Mouse (Mus musculus): Measurements from ENCODE around the gene Plscr3.
A peak's percentile ranks its signal among the peaks of the same experiment; 100 is the strongest.

Gene Plscr3

DNA sequence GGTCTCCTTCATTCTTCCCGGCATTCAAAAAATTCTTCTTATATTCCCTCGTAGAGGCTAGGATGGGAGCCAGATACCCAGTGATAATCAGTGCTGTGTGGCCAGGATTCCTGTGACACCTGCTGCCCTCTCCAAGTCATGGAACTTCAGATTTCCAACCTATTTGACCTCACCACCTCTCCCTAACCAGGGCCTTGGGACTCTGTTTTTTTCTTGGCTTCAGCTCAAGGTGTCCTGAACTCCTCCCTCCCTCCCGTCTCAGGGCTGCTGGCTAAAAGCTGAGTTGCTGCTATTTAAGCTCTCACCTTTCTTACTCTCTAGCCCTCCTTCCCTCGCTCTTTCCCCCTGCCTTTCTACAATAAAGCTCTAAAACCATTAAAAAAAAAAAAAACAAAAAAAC is 53.7 kb downstream of the Plscr3 start:
- no peak for DNase-seq (ENCODE audit: low read depth)

DNA sequence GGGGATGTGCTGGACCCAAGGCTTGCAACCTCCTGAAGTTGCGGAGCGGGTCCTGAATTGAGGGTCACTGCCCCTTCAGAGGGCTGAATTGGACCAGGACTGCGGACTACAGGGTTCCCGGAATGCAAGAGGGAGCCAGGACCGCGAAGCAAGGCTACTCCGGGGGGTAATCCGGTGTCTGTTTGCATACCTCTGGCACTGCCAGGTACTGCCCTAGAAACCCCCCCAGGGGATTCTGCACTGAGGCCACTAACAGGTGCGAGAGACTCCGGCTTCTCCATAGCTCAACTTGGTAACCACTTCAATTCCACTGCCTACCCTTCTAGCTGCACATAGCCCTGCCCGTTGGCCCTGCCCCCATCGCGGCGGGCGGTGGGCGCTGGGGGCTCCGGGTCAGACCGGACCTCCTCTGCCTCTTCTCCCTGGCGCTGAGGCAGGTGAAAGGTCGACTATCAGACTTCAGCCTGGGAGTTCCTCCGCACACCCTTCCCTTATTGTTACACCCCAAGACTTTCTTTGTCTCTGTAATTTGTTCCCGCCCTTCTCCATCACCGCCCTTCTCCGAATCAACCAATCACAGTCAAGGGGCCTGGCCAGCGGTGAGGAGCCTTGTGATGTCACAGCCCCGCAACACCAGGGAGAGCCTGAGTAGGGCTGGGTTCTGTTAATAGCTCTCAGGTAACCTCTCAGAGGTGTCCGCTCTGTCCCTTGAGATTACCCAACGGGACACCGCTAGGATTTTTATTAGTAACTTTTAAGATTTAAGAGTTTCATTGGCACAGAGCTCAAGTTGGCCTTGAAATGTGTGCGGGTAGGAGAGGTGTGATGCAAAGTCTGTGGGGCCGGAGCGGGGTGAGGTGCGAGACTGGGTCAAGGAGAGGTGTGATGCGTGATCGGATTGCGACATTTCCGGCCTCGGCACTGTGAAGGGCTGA is 54.6 kb downstream of the Plscr3 start, which contains the start of the genes 2810408A11Rik and Neurl4:
TSS of gene 2810408A11Rik (minus strand) at position 517 of the 935 bp plus-strand sequence.
TSS of gene Neurl4 (plus strand) at position 602 of the 935 bp plus-strand sequence.
- peak; percentile 99 for DNase-seq (ENCODE audit: low read depth)

DNA sequence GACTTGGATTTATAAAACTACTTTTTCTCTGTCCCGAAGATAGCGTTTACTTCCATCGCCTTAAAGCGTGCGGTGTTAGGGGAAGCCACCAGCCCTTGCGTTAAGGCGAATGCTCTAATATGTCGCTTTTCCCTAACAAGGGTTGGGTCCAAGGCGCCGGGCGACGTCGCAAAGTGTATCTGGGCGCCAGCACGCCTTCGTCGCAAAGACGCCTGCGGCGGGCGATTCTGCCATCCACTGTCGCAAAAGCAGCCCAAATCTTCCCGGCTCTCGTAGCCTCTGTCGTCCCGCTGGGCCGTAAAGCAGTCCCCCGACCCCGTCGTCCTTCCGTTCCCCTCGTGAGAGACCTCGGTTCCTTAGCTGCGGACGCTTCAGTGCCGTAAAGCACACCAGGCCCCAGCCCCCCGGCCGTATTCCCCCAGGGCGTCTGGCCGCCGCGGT is 55.2 kb downstream of the Plscr3 start:
- DNase-seq (ENCODE audit: low read depth): peak; percentile 99
